Mouse (Mus musculus) hindbrain, embryonic 14.5 days (tissue): ENCODE measurements around the gene Enthd1. TPM values are rescaled to one million over a fixed set of nuclear protein-coding genes. Genes with fewer than 3 reads are reported as not detected.

Source experiments
- ATAC-seq: fragments of 200-750 bp; cut with Nextera tagmentation; 2 replicates; pipeline ENCODE4 v1.8.0; 2017; ENCODE audit warnings: moderate number of reproducible peaks, mild to moderate bottlenecking, moderate TSS enrichment, moderate library complexity; ENCODE audit not compliant: low FRiP score
- DNase-seq: peaks from one replicate; pipeline ENCODE4 v3.0.0-alpha.2; 2015; ENCODE audit warnings: low spot score
- H3K27ac ChIP-seq: fragments of 300-500 bp; sonication (generic); 2 replicates; pipeline ENCODE4 v1.5.1; 2014; ENCODE audit warnings: mild to moderate bottlenecking, moderate library complexity
- H3K27me3 ChIP-seq: fragments of 300-500 bp; sonication (generic); 2 replicates; pipeline ENCODE4 v1.6.1; 2014; ENCODE audit warnings: mild to moderate bottlenecking, low read length, mixed read lengths; ENCODE audit not compliant: control insufficient read depth, insufficient read depth
- H3K36me3 ChIP-seq: fragments of 300-500 bp; sonication (generic); replicated peaks from 2 replicates; pipeline ENCODE4 v1.6.1; 2014; ENCODE audit not compliant: control insufficient read depth, insufficient read depth
- H3K4me1 ChIP-seq: fragments of 300-500 bp; sonication (generic); replicated peaks from 2 replicates; pipeline ENCODE4 v1.6.1; 2014; ENCODE audit warnings: antibody characterized with exemption, low read length, mixed read lengths; ENCODE audit not compliant: control insufficient read depth, insufficient read depth
- H3K4me2 ChIP-seq: fragments of 300-500 bp; sonication (generic); replicated peaks from 2 replicates; pipeline ENCODE4 v1.6.1; 2014; ENCODE audit warnings: mild to moderate bottlenecking, moderate library complexity
- H3K4me3 ChIP-seq: fragments of 300-500 bp; sonication (generic); replicated peaks from 2 replicates; pipeline ENCODE4 v1.5.1; 2014; ENCODE audit warnings: mild to moderate bottlenecking, low read length
- H3K9ac ChIP-seq: fragments of 300-500 bp; sonication (generic); 2 replicates; pipeline ENCODE4 v1.6.1; 2014
- H3K9me3 ChIP-seq: fragments of 300-500 bp; sonication (generic); 2 replicates; pipeline ENCODE4 v1.6.1; 2016; ENCODE audit warnings: low read length; ENCODE audit not compliant: control insufficient read depth
- WGBS: fragments of 180-500 bp; shearing (Covaris S2); extraction: QIAGEN DNeasy Blood & Tissue Kit; methylation state at CpG from one replicate; pipeline ENCODE4 v1.1.7; 2014; 5-methylcytosine and 5-hydroxymethylcytosine counted together
- polyA plus RNA-seq: library from polyadenylated mRNA; unstranded; fragments of >200 nt; fragmentation: Nextera tagmentation; extraction: Ambion mirVana; gene quantifications from 2 replicates; pipeline ENCODE4 v1.2.1, GENCODE M21; 2014

The Enthd1 gene
- polyA plus RNA-seq, 1 experiment from 2014 or later, result not detected

- Histone ChIP-seq H3K9me3 (no peaks in the 10 kb centered on the region), H3K4me1 (peaks cover 11% of the 10 kb centered on the region; the same call in 1 of the 2 replicates), H3K27me3 (no peaks in the 10 kb centered on the region), H3K4me3 (no peak overlapping the region), H3K4me2 (0 out of 2 replicates have a peak overlapping the region, but pooled peaks have one; percentile 11), H3K36me3 (no peaks in the 10 kb centered on the region), H3K27ac (no peak overlapping the region), H3K9ac (0 out of 2 replicates have a peak overlapping the region, but pooled peaks have one; percentile 16)
- no peak for ATAC-seq
- no peak for DNase-seq
- 11% methylated on average over 22 of the region's 22 CpGs for WGBS
Observed at GRCm38 (mm10) chr15:80577166-80577960, 12.4 kb upstream of the Enthd1 start.

GRCm38 (mm10) chr15:80576415-80576994 lies 11.5 kb upstream of the Enthd1 start:
- 80% methylated on average over 11 of the region's 11 CpGs for WGBS

GRCm38 (mm10) chr15:80575817-80576370 lies 10.9 kb upstream of the Enthd1 start:
- no peak overlapping the region for H3K9ac ChIP-seq
- H3K4me1 ChIP-seq, result peaks cover 11% of the 10 kb centered on the region; the same call in 1 of the 2 replicates
- ATAC-seq (no peak), DNase-seq (no peak)
- no peak overlapping the region for H3K4me2 ChIP-seq
- H3K27ac ChIP-seq, result no peak overlapping the region
- 76% methylated on average over 13 of the region's 13 CpGs for WGBS
- H3K4me3 ChIP-seq, result no peak overlapping the region
- no peaks in the 10 kb centered on the region for H3K27me3 ChIP-seq
- H3K36me3 ChIP-seq, result no peaks in the 10 kb centered on the region
- H3K9me3 ChIP-seq, result no peaks in the 10 kb centered on the region

More at GRCm38 (mm10) chr15:80576415-80576994, 11.5 kb upstream of the Enthd1 start:
- ATAC-seq (no peak), DNase-seq (no peak)
- H3K4me2 ChIP-seq, result no peak overlapping the region
- no peaks in the 10 kb centered on the region for H3K27me3 ChIP-seq
- peaks cover 11% of the 10 kb centered on the region; the same call in 1 of the 2 replicates for H3K4me1 ChIP-seq
- H3K4me3 ChIP-seq, result no peak overlapping the region
- no peak overlapping the region for H3K9ac ChIP-seq
- no peaks in the 10 kb centered on the region for H3K9me3 ChIP-seq
- H3K36me3 ChIP-seq, result no peaks in the 10 kb centered on the region
- no peak overlapping the region for H3K27ac ChIP-seq

- Histone ChIP-seq H3K9ac (no peak overlapping the region), H3K4me1 (peaks cover 11% of the 10 kb centered on the region; the same call in 1 of the 2 replicates), H3K4me2 (no peak overlapping the region), H3K27ac (no peak overlapping the region), H3K4me3 (no peak overlapping the region), H3K9me3 (no peaks in the 10 kb centered on the region), H3K36me3 (no peaks in the 10 kb centered on the region), H3K27me3 (no peaks in the 10 kb centered on the region)
- WGBS, result 91% methylated on average over 17 of the region's 17 CpGs
- DNase-seq (no peak), ATAC-seq (no peak)
Observed at GRCm38 (mm10) chr15:80574211-80575040, 9.5 kb upstream of the Enthd1 start.

- Histone ChIP-seq H3K4me1 (peaks cover 9% of the 10 kb centered on the region; the same call in 1 of the 2 replicates), H3K27ac (no peak overlapping the region), H3K27me3 (no peaks in the 10 kb centered on the region), H3K4me2 (no peak overlapping the region), H3K9ac (no peak overlapping the region), H3K4me3 (no peak overlapping the region), H3K36me3 (no peaks in the 10 kb centered on the region), H3K9me3 (no peaks in the 10 kb centered on the region)
- no peak for ATAC-seq
- 79% methylated on average over 9 of the region's 9 CpGs for WGBS
- no peak for DNase-seq
Observed at GRCm38 (mm10) chr15:80572811-80573520, 8.0 kb upstream of the Enthd1 start.

GRCm38 (mm10) chr15:80572291-80572690 lies 7.3 kb upstream of the Enthd1 start, which contains the start of gene Grap2:
Grap2 (plus strand) TSS chr15:80572594.
- no peak within 1 kb of the TSS for H3K27ac ChIP-seq
- H3K4me3 ChIP-seq, result no peak within 1 kb of the TSS
- H3K27me3 ChIP-seq, result no peaks in the 10 kb centered on the region
- ATAC-seq (no peak), DNase-seq (no peak)
- H3K36me3 ChIP-seq, result no peaks in the 10 kb centered on the region
- no peak within 1 kb of the TSS for H3K9ac ChIP-seq
- H3K4me2 ChIP-seq, result no peak within 1 kb of the TSS
- 0 out of 2 replicates have a peak, but pooled peaks cover 3% of the 10 kb centered on the region for H3K4me1 ChIP-seq
- 63% methylated on average over 12 of the region's 12 CpGs for WGBS
- no peaks in the 10 kb centered on the region for H3K9me3 ChIP-seq

- H3K27ac ChIP-seq, result no peak overlapping the region
- ATAC-seq (no peak), DNase-seq (no peak)
- H3K9ac ChIP-seq, result no peak overlapping the region
- WGBS, result 73% methylated on average over 7 of the region's 7 CpGs
- H3K27me3 ChIP-seq, result no peaks in the 10 kb centered on the region
- no peak overlapping the region for H3K4me2 ChIP-seq
- H3K4me3 ChIP-seq, result no peak overlapping the region
- no peaks in the 10 kb centered on the region for H3K9me3 ChIP-seq
- no peaks in the 10 kb centered on the region for H3K4me1 ChIP-seq
- H3K36me3 ChIP-seq, result no peaks in the 10 kb centered on the region
Observed at GRCm38 (mm10) chr15:80571611-80572010, 6.7 kb upstream of the Enthd1 start.

GRCm38 (mm10) chr15:80570226-80570625 lies 5.3 kb upstream of the Enthd1 start:
- H3K36me3 ChIP-seq, result no peaks in the 10 kb centered on the region
- no peaks in the 10 kb centered on the region for H3K9me3 ChIP-seq
- 84% methylated on average over 1 of the region's 1 CpGs for WGBS
- no peak overlapping the region for H3K4me2 ChIP-seq
- ATAC-seq, result no peak
- H3K9ac ChIP-seq, result no peak overlapping the region
- no peaks in the 10 kb centered on the region for H3K4me1 ChIP-seq
- H3K4me3 ChIP-seq, result no peak overlapping the region
- no peaks in the 10 kb centered on the region for H3K27me3 ChIP-seq
- DNase-seq, result no peak
- H3K27ac ChIP-seq, result no peak overlapping the region
